Mouse (Mus musculus): ENCODE measurements around the gene Trim25.
A peak's percentile ranks its signal among the peaks of the same experiment; 100 is the strongest.
"Not testable (repeated sequence)": the region's sequence is repeated elsewhere in the genome, so short reads cannot be mapped to it uniquely, and the experiment has no call there.

Gene Trim25

GRCm38 (mm10) chr11:89025603-89026002 lies 26.4 kb downstream of the Trim25 start:
- no peak for DNase-seq

- DNase-seq: no peak
Observed at GRCm38 (mm10) chr11:89026117-89026516, 26.9 kb downstream of the Trim25 start.

- DNase-seq: peak in 1 of 2 experiments; percentile 48
Observed at GRCm38 (mm10) chr11:89027955-89028361, 28.8 kb downstream of the Trim25 start.

DNA sequence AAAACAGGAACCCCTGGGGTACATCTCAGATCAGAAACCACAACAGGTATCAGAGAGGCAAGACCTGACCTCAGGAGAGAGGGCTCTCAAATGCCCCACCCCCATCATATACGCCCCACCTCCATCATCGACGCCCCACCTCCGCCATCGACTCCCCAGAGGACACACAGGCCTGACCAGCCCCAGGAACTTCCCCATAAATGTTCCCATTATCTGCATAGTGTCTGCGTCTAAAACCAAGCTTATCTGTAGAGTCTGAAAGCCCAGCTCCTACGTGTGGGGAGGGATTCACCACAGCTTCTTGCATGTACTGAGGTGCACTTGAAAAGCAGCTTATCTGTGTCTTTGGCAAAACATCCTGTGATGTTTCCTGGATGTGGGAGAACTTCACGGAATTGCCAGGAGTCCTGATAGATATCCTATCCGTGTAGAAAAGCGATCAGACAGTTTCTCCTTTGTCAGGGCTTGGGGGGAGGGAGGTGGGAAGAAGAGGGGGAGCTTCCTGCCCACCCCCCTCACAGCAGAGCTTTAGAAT lies 29.8 kb downstream of the Trim25 start:
- DNase-seq: peak; percentile 23 to 47

DNA sequence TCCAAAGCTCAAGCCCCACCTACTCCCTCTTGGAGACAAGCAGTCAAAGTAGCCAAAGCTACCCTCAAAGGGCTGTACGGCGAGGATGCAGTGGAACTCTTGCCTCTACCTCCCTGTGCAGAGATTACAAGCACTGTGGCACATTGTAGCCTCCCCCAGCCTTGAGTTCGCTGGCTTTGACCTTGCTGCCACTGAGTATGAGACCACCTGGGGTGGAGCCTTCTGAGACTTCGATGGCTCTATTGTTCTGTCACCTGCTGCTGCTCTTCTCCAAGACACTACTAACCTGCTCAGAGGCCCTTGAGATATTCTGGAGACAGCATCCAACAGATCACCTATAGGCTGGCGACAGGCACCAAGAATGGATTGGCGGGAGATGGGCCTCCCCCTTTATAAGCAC lies 31.4 kb downstream of the Trim25 start:
- DNase-seq: no peak

- DNase-seq: no peak
Observed at GRCm38 (mm10) chr11:89031189-89031588, 32.0 kb downstream of the Trim25 start.

DNA sequence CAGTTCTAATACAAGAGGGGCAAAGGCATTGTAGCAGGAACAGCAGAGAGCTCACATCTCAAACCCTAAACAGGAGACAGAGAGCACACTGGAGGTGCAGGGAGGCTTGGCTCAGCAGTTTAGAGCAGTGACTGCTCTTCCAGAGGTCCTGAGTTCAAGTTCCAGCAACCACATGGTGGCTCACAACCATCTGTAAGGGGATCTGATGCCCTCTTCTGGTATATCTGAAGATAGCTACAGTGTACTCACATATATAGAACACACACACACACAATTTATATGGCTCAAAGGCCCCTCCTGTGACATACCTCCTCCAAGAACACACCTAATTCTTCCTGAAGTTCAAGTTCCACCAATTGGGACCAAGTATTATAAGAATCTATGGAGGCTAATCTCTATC lies 35.4 kb downstream of the Trim25 start:
- no peak for DNase-seq

DNA sequence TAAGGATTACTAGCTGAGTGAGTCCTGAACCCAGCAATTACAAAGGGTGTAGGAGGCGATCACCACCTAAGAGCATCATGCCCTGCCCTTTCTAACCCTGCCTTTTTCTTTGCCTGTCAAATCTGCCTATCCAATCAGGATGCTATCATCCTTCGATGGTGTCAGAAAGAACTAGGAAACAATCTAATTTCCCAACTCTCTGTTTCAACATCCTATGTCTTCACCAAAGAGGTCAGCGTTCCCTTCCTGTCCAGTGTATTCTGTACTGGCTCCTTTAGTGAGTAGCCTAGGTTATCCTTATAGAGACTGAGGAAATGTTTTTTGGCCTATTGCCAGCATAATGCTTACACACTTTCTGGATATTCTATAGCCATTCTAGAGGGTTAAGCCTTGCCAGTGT lies 36.4 kb downstream of the Trim25 start:
- DNase-seq: no peak

DNA sequence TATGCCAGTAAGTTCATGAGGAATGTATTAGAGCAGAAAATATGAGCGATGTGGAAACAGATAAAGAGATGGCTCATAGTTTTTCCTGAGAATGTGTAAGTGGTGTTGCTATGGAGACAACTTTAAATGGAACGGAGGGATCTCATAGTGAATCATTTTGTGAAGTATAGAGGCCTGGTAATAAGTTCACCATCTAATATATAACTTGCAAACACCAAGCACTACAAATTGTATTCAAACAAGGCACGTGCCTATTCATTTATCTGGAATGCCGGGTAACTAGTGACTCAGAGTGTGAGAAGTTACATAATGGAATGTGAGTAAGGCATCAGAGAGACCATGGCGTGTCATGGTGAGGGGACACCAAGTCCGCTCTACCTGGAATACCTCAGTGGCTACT lies 39.3 kb downstream of the Trim25 start:
- no peak for DNase-seq

- DNase-seq: peak in 1 of 2 experiments; percentile 32
Observed at GRCm38 (mm10) chr11:89039325-89039724, 40.1 kb downstream of the Trim25 start.

DNA sequence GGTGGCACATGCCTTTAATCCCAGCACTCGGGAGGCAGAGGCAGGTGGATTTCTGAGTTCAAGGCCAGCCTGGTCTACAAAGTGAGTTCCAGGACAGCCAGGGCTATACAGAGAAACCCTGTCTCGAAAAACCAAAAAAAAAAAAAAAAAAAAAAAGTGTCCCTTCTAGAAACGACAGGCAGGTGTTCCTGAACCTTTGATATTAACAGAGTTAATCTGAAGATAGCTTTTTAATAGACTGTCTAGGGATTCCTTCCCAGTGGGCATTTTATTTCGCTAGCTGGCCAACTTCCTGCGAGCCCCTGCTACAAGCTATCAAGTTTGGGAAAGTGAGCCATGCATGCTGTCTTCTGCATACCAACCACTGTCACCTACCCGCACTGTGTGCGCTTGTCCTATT lies 41.9 kb downstream of the Trim25 start:
- DNase-seq: not testable (repeated sequence)

DNA sequence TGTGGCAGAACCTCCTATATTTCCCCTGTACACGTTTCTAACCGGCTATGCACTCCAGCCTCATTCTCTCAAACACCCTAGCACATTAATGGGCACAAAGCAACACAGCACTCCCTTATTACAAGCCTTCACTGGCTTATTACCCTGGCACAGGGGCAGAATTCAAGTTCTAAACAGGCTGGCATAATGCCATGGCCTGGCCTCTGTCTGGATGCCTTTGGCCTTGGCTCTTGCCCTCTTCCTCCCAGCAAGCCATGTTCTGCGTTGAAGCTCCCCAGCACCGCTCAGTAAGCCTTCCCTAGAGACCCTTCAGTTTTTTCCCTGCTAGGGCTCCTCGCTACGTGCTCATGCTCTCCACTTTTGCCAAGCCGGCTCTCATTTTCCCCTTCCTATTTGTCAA lies 43.9 kb downstream of the Trim25 start:
- DNase-seq: no peak

DNA sequence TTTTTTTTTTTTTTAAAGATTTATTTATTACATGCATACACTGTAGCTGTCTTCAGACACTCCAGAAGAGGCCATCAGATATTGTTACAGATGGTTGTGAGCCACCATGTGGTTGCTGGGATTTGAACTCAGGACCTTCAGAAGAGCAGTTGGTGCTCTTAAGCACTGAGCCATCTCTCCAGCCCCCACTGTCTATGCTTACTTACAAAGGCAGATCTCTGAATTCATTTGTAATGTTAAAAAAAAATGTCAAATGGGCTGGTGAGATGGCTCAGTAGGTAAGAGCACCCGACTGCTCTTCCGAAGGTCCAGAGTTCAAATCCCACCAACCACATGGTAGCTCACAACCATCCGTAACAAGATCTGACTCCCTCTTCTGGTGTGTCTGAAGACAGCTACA lies 46.3 kb downstream of the Trim25 start:
- DNase-seq: not testable (repeated sequence)

- no peak for DNase-seq
Observed at GRCm38 (mm10) chr11:89046021-89046420, 46.8 kb downstream of the Trim25 start.

DNA sequence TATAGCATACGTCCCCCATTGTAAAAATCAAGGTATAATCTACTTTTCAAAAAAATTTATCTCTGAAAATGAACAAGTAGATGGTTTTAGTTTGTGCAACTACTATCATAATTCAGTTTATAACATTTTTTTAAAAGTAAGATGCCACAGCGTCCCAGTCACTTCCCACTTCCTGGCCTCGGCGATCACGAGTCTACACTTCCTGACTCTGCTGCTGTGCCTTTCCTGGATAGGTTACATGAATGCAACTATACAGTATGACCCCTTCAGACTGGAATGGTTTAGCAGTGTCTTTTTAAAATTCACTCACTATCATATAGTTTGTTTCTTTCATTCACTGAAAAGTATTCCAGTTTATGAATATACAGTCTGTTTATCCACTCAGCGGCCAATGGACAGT lies 52.6 kb downstream of the Trim25 start:
- DNase-seq: no peak

DNA sequence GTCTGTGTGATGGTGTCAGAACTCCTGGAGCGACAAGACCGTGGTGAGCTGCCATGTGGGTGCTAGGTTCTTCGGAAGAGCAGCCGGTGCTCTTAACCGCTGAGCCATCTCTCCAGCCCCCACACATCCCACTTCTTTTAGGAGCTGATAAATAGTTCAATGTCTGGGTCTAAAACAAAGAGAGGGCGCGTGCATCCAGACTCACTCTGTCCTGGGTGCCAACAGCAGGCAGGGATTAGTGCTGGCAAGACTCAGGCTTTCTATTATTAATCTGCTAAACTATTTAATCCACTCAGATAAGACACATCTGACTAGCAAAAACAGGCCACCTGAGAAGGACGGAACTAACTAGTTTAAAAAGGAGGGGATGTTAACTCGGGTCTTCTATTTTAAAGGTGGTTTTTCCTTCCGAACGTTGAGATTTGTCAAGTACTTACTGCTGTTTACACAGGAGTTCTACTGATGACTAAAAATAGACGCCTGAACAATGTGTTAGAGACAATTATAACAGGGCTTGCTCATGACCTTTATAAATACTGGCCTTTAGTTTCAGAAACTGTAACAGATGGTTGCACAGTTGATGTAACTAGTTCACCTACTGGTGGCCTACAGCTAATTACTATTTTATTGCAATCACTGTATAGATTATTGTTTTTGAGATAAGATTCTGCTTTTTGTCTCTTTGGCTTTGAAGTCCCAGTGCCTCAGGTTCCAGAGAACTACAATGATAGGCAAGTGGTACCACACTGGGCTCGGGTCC lies 56.9 kb downstream of the Trim25 start:
- DNase-seq: no peak

GRCm38 (mm10) chr11:89058515-89059270 lies 59.5 kb downstream of the Trim25 start:
- peak in 1 of 2 experiments; percentile 65 for DNase-seq

GRCm38 (mm10) chr11:89059919-89060422 lies 60.8 kb downstream of the Trim25 start:
- peak; percentile 67 to 76 for DNase-seq

DNA sequence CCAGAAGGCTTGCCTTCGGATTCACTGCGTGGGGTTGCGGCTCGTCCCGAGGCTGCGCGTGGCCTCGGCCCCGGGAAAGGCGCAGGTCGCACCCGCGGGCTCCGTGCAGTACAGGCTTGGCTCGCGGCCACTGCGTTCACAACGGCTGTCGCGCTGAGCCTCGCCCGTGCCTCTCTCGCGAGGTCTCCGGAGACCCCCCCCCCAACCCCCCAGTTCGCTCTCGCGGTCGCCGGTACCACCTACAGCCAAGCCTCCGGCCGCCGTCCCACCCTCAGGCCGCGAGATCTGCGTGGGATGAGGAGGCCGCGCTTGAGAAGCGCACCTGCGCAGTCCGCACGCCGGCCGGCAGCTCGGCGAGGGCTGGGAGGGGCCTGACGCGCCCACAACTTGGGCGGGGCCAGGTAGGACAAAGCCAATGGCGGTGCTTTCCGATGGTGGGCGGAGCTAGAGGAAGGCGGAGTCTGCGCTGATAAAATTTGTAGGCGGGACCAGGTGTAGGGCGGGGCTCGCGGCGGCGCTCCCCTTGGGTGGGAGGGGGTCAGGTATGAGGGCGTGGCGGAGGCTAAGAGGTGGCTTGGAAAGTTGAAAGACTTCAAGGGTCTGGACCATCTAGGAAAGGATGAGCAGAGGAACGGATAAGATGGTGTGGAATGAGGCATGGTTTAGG lies 61.4 kb downstream of the Trim25 start:
- DNase-seq: peak; percentile 90 to 92

GRCm38 (mm10) chr11:89061362-89061761 lies 62.2 kb downstream of the Trim25 start:
- no peak for DNase-seq

DNA sequence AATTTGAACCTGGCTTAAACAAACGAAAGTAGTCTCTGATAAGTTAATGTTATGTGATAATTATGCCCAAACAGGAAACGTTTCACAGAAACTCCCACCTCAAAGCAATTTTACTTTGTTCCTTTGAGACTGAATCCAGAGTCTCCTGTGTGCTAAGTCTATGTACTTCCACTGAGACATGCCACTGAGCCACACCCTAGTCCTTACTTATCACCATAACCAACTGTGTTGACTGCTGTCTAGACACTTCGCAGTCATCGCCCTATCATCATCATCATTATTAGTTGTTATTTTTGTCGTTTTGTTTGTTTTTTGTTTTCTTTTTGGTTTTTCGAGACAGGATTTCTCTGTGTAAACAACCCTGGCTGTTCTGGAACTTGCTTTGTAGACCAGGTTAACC lies 65.1 kb downstream of the Trim25 start:
- no peak for DNase-seq

DNA sequence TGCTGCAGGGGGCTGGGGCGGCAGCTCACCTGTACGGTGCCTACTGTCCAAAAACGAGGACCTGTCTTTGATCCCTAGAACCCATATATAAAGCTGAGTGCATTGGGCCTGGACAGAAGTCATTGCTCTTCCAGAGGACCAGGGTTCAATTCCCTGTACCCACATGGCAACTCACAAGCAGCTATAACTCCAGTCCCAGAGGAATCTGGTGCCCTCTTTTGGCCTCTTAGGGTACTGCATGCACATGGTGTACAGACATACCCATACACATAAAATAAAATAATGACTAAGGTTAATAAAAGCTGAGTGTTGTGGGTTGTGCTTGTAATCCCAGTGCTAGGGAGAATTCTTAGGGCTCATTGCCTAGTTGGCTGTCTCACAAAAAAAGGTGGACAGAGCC lies 66.1 kb downstream of the Trim25 start:
- DNase-seq: no peak

DNA sequence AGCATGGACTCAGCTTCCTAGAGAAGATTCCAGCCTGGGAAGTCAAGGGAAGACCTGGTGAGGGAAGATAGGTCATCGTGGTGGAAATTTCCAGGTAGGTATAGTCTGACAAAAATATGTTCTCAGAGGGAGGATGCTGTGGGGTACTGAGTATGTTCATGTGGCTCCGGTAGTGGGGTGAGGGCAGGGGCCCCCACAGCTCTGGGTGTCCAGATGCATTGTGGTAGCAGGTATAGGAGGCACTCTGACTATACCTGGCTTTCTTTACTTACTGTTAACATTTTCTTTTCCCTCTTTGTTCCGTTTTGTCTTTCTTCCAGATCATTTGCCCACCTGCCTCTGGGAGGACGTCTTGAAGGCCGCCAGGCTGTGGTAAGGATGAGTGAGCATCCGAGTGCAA lies 67.0 kb downstream of the Trim25 start:
- DNase-seq: peak in 1 of 2 experiments; percentile 71

All from thymus, adult 18-20 months (tissue).